Mouse (Mus musculus) adrenal gland, postnatal 25 days (tissue): ENCODE results near the gene Ppbp. TPM values are rescaled to one million over a fixed set of nuclear protein-coding genes. Genes with fewer than 3 reads are reported as not detected.

Source experiments
- DNase-seq: peaks from one replicate; pipeline ENCODE4 v3.0.0; 2021; ENCODE audit warnings: mixed read lengths
- long read RNA-seq: library from polyadenylated mRNA; stranded (forward); transcript quantifications from one replicate; pipeline ENCODE4 v2.0.0, GENCODE M21; 2021
- total RNA-seq: library from RNA; stranded (reverse); gene quantifications from 2 replicates; pipeline ENCODE4 v1.2.3, GENCODE M21; 2021

Gene Ppbp
- 1.2 and 2.7 TPM in 2 replicates for total RNA-seq
- long read RNA-seq, partial matches to known transcripts, result 0 of 1 reads
- long read RNA-seq, other reads (novel, unspliced or antisense), result 0 of 1 reads

DNA sequence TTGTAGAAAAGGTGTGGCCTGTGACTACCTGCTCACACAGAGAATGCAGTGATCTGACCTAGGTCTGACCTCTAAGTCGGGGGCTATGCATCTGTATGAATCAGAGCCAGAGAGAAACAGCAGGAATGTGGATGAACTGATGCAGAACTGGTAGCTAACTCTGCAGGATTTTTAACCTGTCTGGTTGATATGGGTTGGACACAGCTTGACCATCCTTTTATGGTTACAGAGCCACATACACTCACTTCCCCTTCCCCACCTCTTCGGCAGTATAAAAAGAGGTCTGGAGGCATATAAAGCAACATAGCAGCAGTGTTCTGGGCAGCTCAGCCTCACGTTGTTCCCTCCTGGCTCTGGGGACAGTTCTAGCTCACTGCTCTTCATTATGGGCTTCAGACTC is at the start of gene Ppbp:
Gene Ppbp (plus strand): TSS at position 301 of the 400 bp plus-strand sequence.
- DNase-seq, result no peak

DNA sequence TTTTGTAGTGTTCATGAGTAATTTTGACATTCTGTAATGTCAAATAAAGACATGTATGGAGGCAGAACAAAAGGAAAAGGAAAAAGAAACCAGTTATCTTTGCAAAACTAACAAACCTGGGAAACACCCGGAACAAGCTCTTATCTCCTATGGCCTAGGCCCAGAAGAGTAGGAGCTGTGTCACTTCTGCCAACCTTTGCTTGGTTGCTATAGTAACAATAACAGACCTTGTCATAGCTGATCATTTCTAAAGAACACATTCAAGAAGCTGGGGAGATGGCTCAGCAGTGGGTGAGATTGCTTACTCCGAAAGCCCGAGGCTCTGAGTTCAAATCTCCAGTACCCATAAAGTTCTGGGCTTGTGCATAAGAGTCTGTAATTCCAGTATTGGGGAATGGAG is 45.7 kb upstream of the Ppbp start:
- DNase-seq, result no peak

GRCm38 (mm10) chr5:90728254-90728653 is 40.1 kb upstream of the Ppbp start:
- DNase-seq, result no peak

DNA sequence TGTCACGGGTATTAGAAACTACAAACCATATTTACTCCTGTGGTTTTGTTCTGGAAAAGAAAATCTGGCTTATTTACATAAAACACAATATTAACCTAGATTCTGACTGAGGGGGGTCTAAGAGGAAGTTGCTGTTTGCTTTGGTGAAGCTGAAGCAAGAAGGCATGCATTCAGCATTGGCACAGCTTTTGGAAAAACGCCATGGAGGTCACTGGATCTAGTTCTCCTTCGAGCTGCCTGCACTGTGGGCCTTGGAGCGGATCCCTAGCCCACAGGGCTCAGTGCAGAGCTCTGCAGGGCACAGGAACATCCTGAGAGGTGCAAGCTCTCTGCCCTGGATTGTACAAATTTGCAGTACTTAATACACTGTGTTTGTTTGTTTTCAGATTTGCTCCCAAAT is 36.8 kb upstream of the Ppbp start:
- peak; percentile 17 for DNase-seq

- no peak for DNase-seq
Measured at GRCm38 (mm10) chr5:90742029-90742428, 26.3 kb upstream of the Ppbp start.

GRCm38 (mm10) chr5:90753934-90754333 is 14.4 kb upstream of the Ppbp start:
- DNase-seq, result no peak

DNA sequence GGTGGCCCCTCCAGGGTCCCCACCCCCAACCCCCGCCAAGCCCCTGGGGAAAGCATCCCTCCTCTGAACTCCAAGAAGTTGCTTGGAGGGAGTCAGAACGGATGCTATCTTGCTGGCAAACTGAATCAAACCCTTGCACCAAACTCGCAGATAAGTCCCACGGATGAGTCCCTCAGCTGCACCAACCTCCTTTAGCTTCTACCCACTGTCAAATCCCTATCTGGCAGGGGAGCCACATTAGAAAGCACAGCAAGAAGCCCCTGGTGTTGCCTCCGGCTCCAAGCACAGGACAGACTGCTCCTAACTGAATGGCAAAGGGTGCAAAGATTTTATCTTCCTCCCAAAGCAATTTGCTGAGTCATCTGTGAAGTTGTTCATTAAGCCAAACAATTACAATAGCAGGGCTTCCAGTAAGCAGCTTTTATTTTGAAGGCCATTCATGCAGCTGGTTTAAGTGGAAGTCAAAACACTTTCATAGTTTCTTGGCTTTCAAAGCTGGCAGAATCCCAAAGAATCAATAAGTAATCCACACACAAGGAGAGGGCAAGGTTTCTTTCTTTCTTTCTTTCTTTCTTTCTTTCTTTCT is 10.2 kb upstream of the Ppbp start:
- DNase-seq, result no peak

DNA sequence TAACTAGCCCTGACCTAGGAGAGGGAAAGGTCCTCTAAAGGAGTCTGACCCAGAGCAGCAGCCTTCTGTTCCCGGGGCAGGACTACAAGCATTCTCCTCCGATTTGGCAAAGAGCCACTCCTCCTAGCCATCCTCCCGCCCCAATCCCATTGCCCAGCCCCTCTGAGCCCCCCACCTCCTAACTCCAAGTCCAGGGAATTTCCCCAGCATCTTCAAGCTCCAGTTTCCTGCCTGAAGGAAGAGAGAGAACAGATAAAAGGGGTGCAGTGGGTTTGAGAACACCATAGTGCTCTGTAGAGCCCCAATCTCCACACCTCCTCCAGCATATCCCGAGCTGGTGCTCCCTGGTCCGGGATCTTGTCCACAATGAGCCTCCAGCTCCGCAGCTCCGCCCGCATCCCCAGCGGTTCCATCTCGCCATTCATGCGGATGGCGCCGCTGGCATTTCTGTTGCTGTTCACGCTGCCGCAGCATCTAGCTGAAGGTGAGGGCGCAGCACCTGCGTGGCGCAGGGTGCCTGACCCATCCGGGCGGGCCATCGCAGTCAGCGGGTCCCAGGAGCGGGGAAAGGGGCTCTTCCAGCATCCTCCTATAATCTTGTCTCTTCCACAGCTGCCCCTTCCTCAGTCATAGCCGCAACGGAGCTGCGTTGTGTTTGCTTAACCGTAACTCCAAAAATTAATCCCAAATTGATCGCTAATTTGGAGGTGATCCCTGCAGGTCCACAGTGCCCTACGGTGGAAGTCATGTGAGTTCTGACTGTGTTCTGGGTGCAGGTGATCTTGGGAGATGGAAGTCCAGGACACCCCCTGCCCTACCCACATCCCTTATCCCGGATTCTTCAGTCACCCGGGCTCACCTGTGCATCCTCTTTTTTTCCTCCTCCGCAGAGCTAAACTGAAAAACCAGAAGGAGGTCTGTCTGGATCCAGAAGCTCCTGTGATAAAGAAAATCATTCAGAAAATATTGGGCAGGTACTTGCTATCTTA is 8.9 kb upstream of the Ppbp start, which contains the start of gene Cxcl5:
Gene Cxcl5 (plus strand): TSS at position 284 of the 989 bp plus-strand sequence.
- no peak for DNase-seq

GRCm38 (mm10) chr5:90760303-90760702 is 8.0 kb upstream of the Ppbp start:
- DNase-seq, result no peak

GRCm38 (mm10) chr5:90760844-90761243 is 7.5 kb upstream of the Ppbp start:
- no peak for DNase-seq

- no peak for DNase-seq
Measured at GRCm38 (mm10) chr5:90761834-90762233, 6.5 kb upstream of the Ppbp start.

DNA sequence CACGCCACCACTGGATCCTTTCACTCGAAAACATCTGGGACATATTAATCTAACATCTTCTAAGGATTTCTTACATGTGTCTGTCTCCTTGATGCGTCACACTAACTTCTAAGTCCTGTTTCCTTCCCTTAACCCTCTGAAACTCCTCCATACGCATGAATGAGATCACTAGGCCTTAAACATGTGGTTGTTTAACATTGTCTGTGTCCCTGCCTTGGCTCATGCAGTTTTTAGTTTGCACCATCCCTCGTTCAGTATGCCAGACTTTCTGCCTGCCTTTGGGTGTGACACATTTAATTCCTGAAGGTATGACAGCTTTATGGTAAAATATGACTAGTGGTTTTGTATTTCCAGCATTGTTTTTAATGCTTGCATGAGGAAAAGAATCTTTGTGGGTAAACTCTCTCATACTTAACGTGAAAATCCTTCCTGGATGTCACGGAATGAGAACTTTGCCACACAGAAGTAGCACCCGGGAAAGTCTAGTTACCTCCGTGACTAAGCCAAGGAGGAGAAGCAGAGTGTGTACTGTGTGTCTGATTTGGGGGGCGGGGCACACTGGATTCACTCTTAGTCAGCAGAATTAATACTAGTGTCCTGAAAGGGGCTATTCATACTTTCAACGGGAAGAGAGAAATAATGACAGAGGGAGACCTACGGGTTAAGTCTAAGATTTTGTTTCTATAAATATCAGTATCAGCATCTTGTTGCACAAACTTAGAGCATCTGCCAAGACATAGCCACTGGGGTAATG is 4.2 kb upstream of the Ppbp start:
- DNase-seq, result no peak

- DNase-seq, result no peak
Measured at GRCm38 (mm10) chr5:90765821-90766606, 2.3 kb upstream of the Ppbp start.

GRCm38 (mm10) chr5:90771369-90771768 is 3.1 kb downstream of the Ppbp start:
- DNase-seq, result no peak

GRCm38 (mm10) chr5:90771880-90772653 is 3.7 kb downstream of the Ppbp start, which contains the start of gene Pf4:
Gene Pf4, plus strand, starts transcription at chr5:90772435.
- DNase-seq, result no peak

DNA sequence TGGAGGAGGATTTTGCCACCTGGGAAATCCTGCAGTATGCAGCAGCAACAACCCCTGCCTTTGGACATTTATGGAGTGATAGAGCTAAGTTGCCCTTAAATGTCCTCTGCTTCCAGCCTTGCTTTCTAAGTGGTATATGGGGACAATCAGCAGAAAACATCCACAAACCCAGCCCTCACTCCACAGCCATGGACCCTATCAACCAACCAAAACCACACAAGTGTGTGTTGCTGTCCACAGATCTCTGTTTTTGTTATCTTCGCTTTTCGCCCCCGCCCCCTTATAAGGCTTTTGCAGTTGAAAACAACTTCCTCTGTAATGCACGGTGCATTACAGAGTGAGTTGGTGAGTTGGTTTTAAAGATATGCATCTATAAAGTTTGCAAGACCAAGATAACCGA is 7.2 kb downstream of the Ppbp start:
- no peak for DNase-seq

DNA sequence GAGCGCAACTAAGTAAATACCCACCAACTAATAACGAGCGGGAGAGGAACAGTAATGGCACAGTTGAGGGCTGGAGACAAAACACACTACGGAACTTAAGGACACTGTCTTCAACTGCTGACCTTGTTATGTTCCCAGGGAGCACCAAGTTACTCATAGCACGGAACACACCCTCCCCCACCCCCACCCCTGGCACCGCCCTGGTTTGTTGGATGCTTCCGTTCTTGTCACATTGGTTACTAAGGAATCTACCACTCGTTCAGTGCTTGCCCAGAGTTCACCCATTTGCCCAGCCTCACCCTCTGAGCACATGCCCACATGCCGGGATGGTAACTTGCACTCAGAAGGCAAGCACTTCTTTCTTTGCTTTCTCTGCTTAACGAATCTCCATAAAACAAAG is 9.3 kb downstream of the Ppbp start:
- no peak for DNase-seq

DNA sequence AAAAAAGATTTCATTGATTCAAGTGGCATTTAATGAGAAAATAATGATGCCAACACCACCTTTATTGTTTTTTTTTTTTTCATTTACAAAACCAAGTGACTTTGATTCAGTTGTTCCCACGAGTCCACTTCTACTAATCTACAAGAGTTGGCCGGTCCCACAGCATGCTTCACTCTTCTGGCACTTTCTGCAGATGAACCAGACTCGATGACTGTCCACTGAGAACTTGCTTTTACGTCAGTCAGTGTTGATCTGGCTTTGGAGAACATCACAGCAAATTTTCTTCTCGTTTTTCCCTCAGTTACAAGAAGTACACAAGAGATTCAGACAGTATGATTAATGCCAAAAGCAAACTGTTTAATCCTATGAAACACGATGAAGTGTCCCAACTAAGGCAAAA is 10.5 kb downstream of the Ppbp start:
- no peak for DNase-seq

GRCm38 (mm10) chr5:90783697-90784096 is 15.4 kb downstream of the Ppbp start:
- no peak for DNase-seq

DNA sequence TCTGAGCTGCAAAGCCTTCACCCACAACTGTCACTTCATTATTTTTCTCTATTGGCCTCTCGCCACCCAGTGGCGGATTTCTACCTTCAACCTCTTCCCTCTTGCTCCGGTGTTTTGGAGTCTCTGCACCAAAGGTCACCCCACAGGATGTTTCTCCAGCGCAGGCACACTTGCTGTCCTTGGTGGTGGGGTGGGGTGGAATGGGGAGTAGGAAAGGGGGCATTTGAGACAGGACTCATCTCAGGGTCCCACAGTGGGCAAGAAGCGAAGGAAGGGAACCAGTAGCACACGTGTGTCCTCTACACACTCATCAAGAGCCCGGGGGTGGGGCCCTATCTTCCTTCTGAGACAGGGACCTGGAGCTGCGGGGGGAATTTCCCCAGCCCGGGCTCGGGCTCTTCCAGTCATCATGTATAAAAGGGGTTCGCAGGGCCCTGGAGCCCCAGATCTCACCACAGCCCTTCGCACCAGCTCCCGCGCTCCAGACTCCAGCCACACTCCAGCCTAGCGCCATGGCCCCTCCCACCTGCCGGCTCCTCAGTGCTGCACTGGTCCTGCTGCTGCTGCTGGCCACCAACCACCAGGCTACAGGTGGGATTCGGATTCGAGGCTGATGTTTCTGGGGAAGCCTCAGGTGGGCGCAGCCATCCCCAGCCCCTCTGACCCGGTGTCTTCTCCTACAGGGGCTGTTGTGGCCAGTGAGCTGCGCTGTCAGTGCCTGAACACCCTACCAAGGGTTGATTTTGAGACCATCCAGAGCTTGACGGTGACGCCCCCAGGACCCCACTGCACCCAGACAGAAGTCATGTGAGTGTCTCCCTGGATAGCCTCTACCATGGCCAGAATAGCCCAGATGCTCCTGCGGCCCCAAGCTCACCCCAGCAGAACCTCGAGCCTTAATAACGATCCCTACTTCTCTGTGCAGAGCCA is 17.6 kb downstream of the Ppbp start, which contains the start of gene Cxcl3:
Gene Cxcl3 (plus strand): TSS at position 445 of the 930 bp plus-strand sequence.
- DNase-seq, result no peak
